Mouse (Mus musculus) heart, postnatal 4 days (tissue): ENCODE data around the gene Klhl6. TPM values are rescaled to one million over a fixed set of nuclear protein-coding genes. Genes with fewer than 3 reads are reported as not detected.

Experiments used
- DNase-seq: peaks from one replicate; pipeline ENCODE4 v3.0.0; 2021
- total RNA-seq, 2 experiments: library from RNA; stranded (reverse); gene quantifications; 2 replicates each; pipeline ENCODE4 v1.2.3; 2021

Klhl6 gene
- total RNA-seq, 2 experiments from 2014 or later = 12.4 to 12.5 TPM

GRCm38 (mm10) chr16:19968666-19969065 is 14.2 kb downstream of the Klhl6 start:
- DNase-seq = no peak

- DNase-seq = no peak
Observed at GRCm38 (mm10) chr16:19967897-19968392, 14.9 kb downstream of the Klhl6 start.

- no peak for DNase-seq
Observed at GRCm38 (mm10) chr16:19966976-19967375, 15.9 kb downstream of the Klhl6 start.

- no peak for DNase-seq
Observed at GRCm38 (mm10) chr16:19966437-19966836, 16.4 kb downstream of the Klhl6 start.

GRCm38 (mm10) chr16:19962951-19963350 is 19.9 kb downstream of the Klhl6 start:
- DNase-seq = no peak

- no peak for DNase-seq
Observed at GRCm38 (mm10) chr16:19961070-19961469, 21.8 kb downstream of the Klhl6 start.

GRCm38 (mm10) chr16:19960407-19961058 is 22.3 kb downstream of the Klhl6 start:
- DNase-seq = no peak

- no peak for DNase-seq
Observed at GRCm38 (mm10) chr16:19957051-19957450, 25.8 kb downstream of the Klhl6 start.

- no peak for DNase-seq
Observed at GRCm38 (mm10) chr16:19947336-19947735, 35.5 kb downstream of the Klhl6 start.

GRCm38 (mm10) chr16:19946578-19947298 is 36.1 kb downstream of the Klhl6 start:
- peak; percentile 15 for DNase-seq

GRCm38 (mm10) chr16:19920823-19921222 is 62.0 kb downstream of the Klhl6 start:
- DNase-seq = no peak

- no peak for DNase-seq
Observed at GRCm38 (mm10) chr16:19918286-19918685, 64.6 kb downstream of the Klhl6 start.

GRCm38 (mm10) chr16:19912582-19912981 is 70.3 kb downstream of the Klhl6 start:
- DNase-seq = no peak

GRCm38 (mm10) chr16:19908291-19908690 is 74.5 kb downstream of the Klhl6 start:
- DNase-seq = no peak

GRCm38 (mm10) chr16:19907103-19907502 is 75.7 kb downstream of the Klhl6 start:
- peak; percentile 60 for DNase-seq

GRCm38 (mm10) chr16:19904734-19905479 is 77.9 kb downstream of the Klhl6 start:
- DNase-seq = no peak

- no peak for DNase-seq
Observed at GRCm38 (mm10) chr16:19903792-19904191, 79.0 kb downstream of the Klhl6 start.

Other genes with a start within 250 kb of the Klhl6 start
- 10 to 100 TPM; 18.0 to 21.9 TPM for gene B3gnt5, start 222.8 kb downstream of the Klhl6 start, total RNA-seq
- 100 to 1,000 TPM in 1 of 2 experiments, 10 to 100 TPM in 1; 96.1 to 104 TPM for gene Klhl24, start 114.5 kb upstream of the Klhl6 start, total RNA-seq
- gene Yeats2, start 158.0 kb upstream of the Klhl6 start, total RNA-seq = 10 to 100 TPM; 36.0 to 36.2 TPM